Mouse (Mus musculus) gastrocnemius, postnatal 4 days (tissue): ENCODE data around the gene Gm20388. TPM values are rescaled to one million over a fixed set of nuclear protein-coding genes. Genes with fewer than 3 reads are reported as not detected.

Experiments used
- DNase-seq, 2 experiments: peaks; one replicate each; pipeline ENCODE4 v3.0.0; 2021 to 2022; ENCODE audit warnings: low spot score in 2 of 2, mixed read lengths in 2 of 2
- total RNA-seq, 2 experiments: library from RNA; stranded (reverse); gene quantifications; 2 replicates each; pipeline ENCODE4 v1.2.3; 2021

Gm20388 gene
- total RNA-seq, 2 experiments from 2014 or later: 12.8 to 22.8 TPM

GRCm38 (mm10) chr8:119914161-119914560, 3.5 kb downstream of the Gm20388 start:
- DNase-seq: no peak

- DNase-seq: no peak
Observed at GRCm38 (mm10) chr8:119915298-119915697, 4.7 kb downstream of the Gm20388 start.

GRCm38 (mm10) chr8:119916237-119916892, 5.7 kb downstream of the Gm20388 start:
- no peak for DNase-seq

GRCm38 (mm10) chr8:119917415-119917814, 6.8 kb downstream of the Gm20388 start:
- DNase-seq: no peak

- no peak for DNase-seq
Observed at GRCm38 (mm10) chr8:119918155-119918567, 7.5 kb downstream of the Gm20388 start.

- DNase-seq: no peak
Observed at GRCm38 (mm10) chr8:119923259-119923658, 12.6 kb downstream of the Gm20388 start.

GRCm38 (mm10) chr8:119925428-119925827, 14.8 kb downstream of the Gm20388 start:
- DNase-seq: no peak

- no peak for DNase-seq
Observed at GRCm38 (mm10) chr8:119926474-119926873, 15.8 kb downstream of the Gm20388 start.

- peak in 1 of 2 experiments; percentile 31 for DNase-seq
Observed at GRCm38 (mm10) chr8:119927422-119928092, 16.9 kb downstream of the Gm20388 start.

GRCm38 (mm10) chr8:119931317-119931716, 20.7 kb downstream of the Gm20388 start:
- no peak for DNase-seq

- DNase-seq: no peak
Observed at GRCm38 (mm10) chr8:119933681-119934080, 23.0 kb downstream of the Gm20388 start.

- DNase-seq: no peak
Observed at GRCm38 (mm10) chr8:119935541-119935940, 24.9 kb downstream of the Gm20388 start.

- no peak for DNase-seq
Observed at GRCm38 (mm10) chr8:119938481-119938880, 27.8 kb downstream of the Gm20388 start.

- no peak for DNase-seq
Observed at GRCm38 (mm10) chr8:119939336-119939735, 28.7 kb downstream of the Gm20388 start.

GRCm38 (mm10) chr8:119941471-119941870, 30.8 kb downstream of the Gm20388 start:
- DNase-seq: no peak

GRCm38 (mm10) chr8:119943616-119944015, 33.0 kb downstream of the Gm20388 start:
- DNase-seq: no peak

GRCm38 (mm10) chr8:119944096-119944811, 33.6 kb downstream of the Gm20388 start:
- peak; percentile 44 to 79 for DNase-seq

- DNase-seq: no peak
Observed at GRCm38 (mm10) chr8:119946326-119946865, 35.8 kb downstream of the Gm20388 start.

- no peak for DNase-seq
Observed at GRCm38 (mm10) chr8:119947653-119948052, 37.0 kb downstream of the Gm20388 start.

GRCm38 (mm10) chr8:119948340-119948739, 37.7 kb downstream of the Gm20388 start:
- no peak for DNase-seq

GRCm38 (mm10) chr8:119952282-119952681, 41.6 kb downstream of the Gm20388 start:
- no peak for DNase-seq

- DNase-seq: no peak
Observed at GRCm38 (mm10) chr8:119952747-119953146, 42.1 kb downstream of the Gm20388 start.
